Mouse (Mus musculus): ENCODE data around the gene Vmn1r212. TPM values are rescaled to one million over a fixed set of nuclear protein-coding genes. Genes with fewer than 3 reads are reported as not detected.
"Not testable (repeated sequence)": the region's sequence is repeated elsewhere in the genome, so short reads cannot be mapped to it uniquely, and the experiment has no call there.

Gene Vmn1r212
- not detected for total RNA-seq (2021)
- long read RNA-seq, experiment 1 = 0 reads
- long read RNA-seq, experiment 2 = 0 reads

DNA sequence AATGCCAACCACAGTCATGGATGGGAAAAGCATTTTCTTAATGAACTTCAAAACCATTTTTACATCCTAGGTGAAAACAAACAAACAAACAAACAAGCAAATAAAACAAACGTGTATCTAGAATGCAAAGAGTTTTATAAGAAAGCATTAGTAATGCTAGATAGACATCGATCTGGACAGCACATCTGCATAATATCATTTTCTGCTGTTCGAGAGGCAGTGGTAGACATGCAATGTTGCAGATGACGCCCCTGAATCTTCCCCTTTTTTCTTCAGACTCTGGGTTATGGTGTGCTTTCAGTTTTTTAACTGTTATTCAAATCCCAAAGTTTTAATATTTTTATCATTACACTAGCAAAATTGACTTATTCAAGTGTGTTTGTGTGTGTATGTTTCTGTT, at the start of gene Vmn1r212:
Gene Vmn1r212 (minus strand): TSS at position 101 of the 400 bp plus-strand sequence.
- no peak for DNase-seq (ENCODE audit: low spot score in 2 of 2)

DNA sequence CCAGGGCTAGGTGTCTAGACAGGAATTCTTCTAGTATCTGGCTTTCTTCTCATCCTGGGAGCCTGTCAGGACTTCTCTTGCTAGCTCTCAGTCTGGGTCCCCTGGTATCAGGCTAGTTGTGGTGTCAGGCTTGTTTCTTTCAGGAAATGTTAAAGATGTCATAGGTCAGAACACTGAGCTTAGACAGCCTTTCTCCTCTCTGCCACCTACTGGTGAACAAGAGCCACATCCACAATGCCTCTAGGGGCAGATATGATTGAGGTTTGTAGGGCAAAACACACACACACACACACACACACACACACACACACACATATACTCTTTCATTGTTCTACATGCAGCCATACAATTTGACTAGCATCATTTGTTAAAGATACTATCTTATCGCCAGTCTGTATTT, 4.7 kb downstream of the Vmn1r212 start:
- DNase-seq (ENCODE audit: low spot score in 2 of 2) = no peak

DNA sequence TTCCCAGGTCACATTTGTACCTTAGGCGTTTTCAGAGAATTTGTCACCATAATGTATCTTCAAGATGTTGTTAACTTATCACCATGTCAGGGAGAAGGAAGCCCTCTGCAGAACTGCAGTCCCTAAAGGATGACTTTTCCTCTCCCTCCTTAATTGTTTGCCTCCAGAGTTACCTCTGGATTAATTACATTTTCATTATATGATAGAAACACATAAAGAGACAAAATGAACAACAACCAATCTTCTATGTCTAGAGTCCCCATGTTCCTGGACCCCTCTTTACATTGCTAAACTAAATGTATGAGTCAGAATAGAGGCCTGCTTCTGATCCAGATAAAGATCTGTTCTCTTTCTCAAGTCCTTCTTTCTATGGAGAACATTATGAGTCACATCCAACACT, 26.5 kb downstream of the Vmn1r212 start, which contains the start of gene Vmn1r211:
Gene Vmn1r211 (minus strand): TSS at position 101 of the 400 bp plus-strand sequence.
- DNase-seq (ENCODE audit: low spot score in 2 of 2) = no peak

DNA sequence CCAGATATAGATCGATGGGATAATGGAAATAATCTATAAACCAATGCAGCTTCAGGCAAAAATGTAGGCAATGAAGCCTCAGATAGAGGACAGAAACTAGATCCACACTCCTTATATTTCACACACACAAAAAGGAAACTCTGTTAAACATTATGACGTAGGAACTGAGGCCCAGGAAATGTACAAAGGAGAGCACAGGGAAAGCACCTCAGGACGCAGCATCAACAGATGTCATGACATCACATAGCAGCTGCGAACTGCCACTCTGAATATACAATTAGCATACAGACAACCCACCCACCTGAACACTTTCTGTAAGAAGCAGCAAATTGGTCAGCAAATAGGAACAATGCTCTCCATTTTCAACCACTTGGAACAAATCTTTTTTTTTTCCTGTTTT, 29.2 kb downstream of the Vmn1r212 start:
- DNase-seq (ENCODE audit: low spot score in 2 of 2) = no peak

DNA sequence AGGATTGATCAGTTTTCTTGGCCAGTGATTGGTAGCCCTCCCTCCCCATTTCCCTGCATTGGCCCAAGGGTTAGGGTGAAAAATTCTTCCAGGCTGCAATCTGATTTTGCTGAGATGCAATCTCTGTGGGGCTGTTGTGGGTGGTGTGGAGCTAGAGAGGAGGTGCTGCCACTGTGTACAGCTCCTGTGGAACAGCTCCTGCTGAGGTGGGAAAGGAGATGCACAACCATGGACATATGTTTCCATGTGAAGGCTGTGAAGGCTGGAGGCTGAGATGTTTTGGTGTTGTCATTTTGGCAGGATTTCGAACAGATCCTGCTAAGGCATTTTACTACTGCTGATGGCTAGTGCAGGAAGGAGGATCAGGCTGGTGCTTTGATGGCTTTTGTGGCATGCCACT, 37.2 kb downstream of the Vmn1r212 start:
- peak; percentile 1 to 11 for DNase-seq (ENCODE audit: low spot score in 2 of 2)

DNA sequence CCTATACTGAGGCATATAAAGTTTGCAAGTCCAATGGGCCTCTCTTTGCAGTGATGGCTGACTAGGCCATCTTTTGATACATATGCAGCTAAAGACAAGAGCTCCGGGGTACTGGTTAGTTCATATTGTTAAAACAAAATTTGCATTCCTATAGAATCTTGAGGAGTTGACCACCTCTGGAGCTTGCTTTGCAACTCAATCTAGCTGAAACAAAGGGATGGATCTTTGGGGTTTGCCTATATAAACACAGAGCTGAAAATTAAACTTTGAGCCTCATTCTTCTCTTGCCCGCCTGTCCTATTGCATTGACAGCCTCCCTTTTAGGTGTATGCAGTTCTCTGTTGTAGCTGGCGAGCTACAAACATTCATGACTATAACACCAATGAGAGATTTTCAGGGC, 39.7 kb downstream of the Vmn1r212 start:
- DNase-seq (ENCODE audit: low spot score in 2 of 2) = not testable (repeated sequence)

Other genes with a start within 250 kb of the Vmn1r212 start
- under 1 TPM in 1 of 2 experiments, not detected in 1; 0.09 TPM for gene Vmn1r207-ps, start 154.6 kb downstream of the Vmn1r212 start, total RNA-seq (2021)
- not detected for gene Vmn1r208, start 106.8 kb downstream of the Vmn1r212 start, total RNA-seq (2021)
- not detected for gene Vmn1r209, start 74.5 kb downstream of the Vmn1r212 start, total RNA-seq (2021)
- gene Vmn1r210, start 52.9 kb downstream of the Vmn1r212 start, total RNA-seq (2021) = not detected
- not detected for gene Vmn1r211, start 26.6 kb downstream of the Vmn1r212 start, total RNA-seq (2021)
- gene Vmn1r213, start 123.5 kb upstream of the Vmn1r212 start, total RNA-seq (2021) = not detected
- gene Vmn1r214, start 146.2 kb upstream of the Vmn1r212 start, total RNA-seq (2021) = not detected
- gene Vmn1r215, start 183.8 kb upstream of the Vmn1r212 start, total RNA-seq (2021) = not detected
- not detected for gene Vmn1r217, start 234.0 kb upstream of the Vmn1r212 start, total RNA-seq (2021)
- not detected for gene Vmn1r218, start 248.9 kb upstream of the Vmn1r212 start, total RNA-seq (2021)

Data from left cerebral cortex, adult 18-20 months (tissue).